Mouse (Mus musculus) ES-Bruce4 (cell line): ENCODE results near the gene Srsf2.

Source experiments
- CTCF ChIP-seq: IDR thresholded peaks from one replicate; pipeline ENCODE4 v1.8.1; 2011; ENCODE audit warnings: low read depth, low read length
- EP300 ChIP-seq: IDR thresholded peaks from 2 replicates; pipeline ENCODE4 v1.6.1; 2011; ENCODE audit warnings: low read depth, low read length; ENCODE audit not compliant: insufficient read depth

- TF ChIP-seq CTCF (no peak), EP300 (no peak)
These were observed 30.7 kb downstream of the Srsf2 start for GRCm38 (mm10) chr11:116822215-116822614.
